Mouse (Mus musculus) monocyte, adult 2 months (primary cell): Measurements from ENCODE around the gene Slc43a3.
"Not testable (repeated sequence)": the region's sequence is repeated elsewhere in the genome, so short reads cannot be mapped to it uniquely, and the experiment has no call there.

Experiments
- DNase-seq, 2 experiments: peaks; one replicate each; pipeline ENCODE4 v3.0.0; 2022; ENCODE audit warnings: low spot score in 2 of 2, low read depth in 1 of 2

Gene Slc43a3

GRCm38 (mm10) chr2:84936474-84937429 is at the start of gene Slc43a3:
Slc43a3 (plus strand) TSS chr2:84936579.
- DNase-seq: peak; percentile 26 to 55

- DNase-seq: no peak
Observed at GRCm38 (mm10) chr2:84886821-84887281, 49.5 kb upstream of the Slc43a3 start.

GRCm38 (mm10) chr2:84887411-84888271 is 48.7 kb upstream of the Slc43a3 start:
- DNase-seq: no peak

- no peak for DNase-seq
Observed at GRCm38 (mm10) chr2:84888657-84889315, 47.6 kb upstream of the Slc43a3 start.

- DNase-seq: no peak
Observed at GRCm38 (mm10) chr2:84889316-84890044, 46.9 kb upstream of the Slc43a3 start.

GRCm38 (mm10) chr2:84890045-84890340 is 46.4 kb upstream of the Slc43a3 start:
- peak in 1 of 2 experiments; percentile 55 for DNase-seq

GRCm38 (mm10) chr2:84893359-84893758 is 43.0 kb upstream of the Slc43a3 start:
- DNase-seq: no peak

- DNase-seq: no peak
Observed at GRCm38 (mm10) chr2:84895495-84896198, 40.7 kb upstream of the Slc43a3 start.

- DNase-seq: not testable (repeated sequence)
Observed at GRCm38 (mm10) chr2:84896686-84897085, 39.7 kb upstream of the Slc43a3 start.

- no peak for DNase-seq
Observed at GRCm38 (mm10) chr2:84912722-84913121, 23.7 kb upstream of the Slc43a3 start.

GRCm38 (mm10) chr2:84913881-84914280 is 22.5 kb upstream of the Slc43a3 start:
- DNase-seq: no peak

- DNase-seq: no peak
Observed at GRCm38 (mm10) chr2:84915330-84915729, 21.0 kb upstream of the Slc43a3 start.

- no peak for DNase-seq
Observed at GRCm38 (mm10) chr2:84916548-84917320, 19.6 kb upstream of the Slc43a3 start.

GRCm38 (mm10) chr2:84918188-84918587 is 18.2 kb upstream of the Slc43a3 start:
- no peak for DNase-seq

GRCm38 (mm10) chr2:84919601-84920108 is 16.7 kb upstream of the Slc43a3 start:
- no peak for DNase-seq

GRCm38 (mm10) chr2:84930186-84930585 is 6.2 kb upstream of the Slc43a3 start:
- DNase-seq: no peak

GRCm38 (mm10) chr2:84933992-84934648 is 2.3 kb upstream of the Slc43a3 start:
- DNase-seq: no peak

- no peak for DNase-seq
Observed at GRCm38 (mm10) chr2:84934649-84935007, 1.8 kb upstream of the Slc43a3 start.

GRCm38 (mm10) chr2:84935065-84935464 is 1.3 kb upstream of the Slc43a3 start:
- no peak for DNase-seq
